Mouse (Mus musculus) left cerebral cortex, postnatal 10 days (tissue): ENCODE measurements around the gene Castor2. TPM values are rescaled to one million over a fixed set of nuclear protein-coding genes. Genes with fewer than 3 reads are reported as not detected.
A peak's percentile ranks its signal among the peaks of the same experiment; 100 is the strongest.

Source experiments
- DNase-seq, 2 experiments: peaks; one replicate each; pipeline ENCODE4 v3.0.0; 2021 to 2022; ENCODE audit warnings: low spot score in 2 of 2, mixed read lengths in 1 of 2; ENCODE audit errors: extremely low spot score in 1 of 2
- intact Hi-C: fragments of 180-260 bp; cut with DNase I; formaldehyde crosslinking; loops from one replicate; pipeline ENCODE4 v1.15.1; 2025
- total RNA-seq, 2 experiments: library from RNA; stranded (reverse); gene quantifications; 2 replicates each; pipeline ENCODE4 v1.2.3; 2021

Castor2 gene
- 10 to 100 TPM; 54.9 to 57.6 TPM for total RNA-seq

DNA sequence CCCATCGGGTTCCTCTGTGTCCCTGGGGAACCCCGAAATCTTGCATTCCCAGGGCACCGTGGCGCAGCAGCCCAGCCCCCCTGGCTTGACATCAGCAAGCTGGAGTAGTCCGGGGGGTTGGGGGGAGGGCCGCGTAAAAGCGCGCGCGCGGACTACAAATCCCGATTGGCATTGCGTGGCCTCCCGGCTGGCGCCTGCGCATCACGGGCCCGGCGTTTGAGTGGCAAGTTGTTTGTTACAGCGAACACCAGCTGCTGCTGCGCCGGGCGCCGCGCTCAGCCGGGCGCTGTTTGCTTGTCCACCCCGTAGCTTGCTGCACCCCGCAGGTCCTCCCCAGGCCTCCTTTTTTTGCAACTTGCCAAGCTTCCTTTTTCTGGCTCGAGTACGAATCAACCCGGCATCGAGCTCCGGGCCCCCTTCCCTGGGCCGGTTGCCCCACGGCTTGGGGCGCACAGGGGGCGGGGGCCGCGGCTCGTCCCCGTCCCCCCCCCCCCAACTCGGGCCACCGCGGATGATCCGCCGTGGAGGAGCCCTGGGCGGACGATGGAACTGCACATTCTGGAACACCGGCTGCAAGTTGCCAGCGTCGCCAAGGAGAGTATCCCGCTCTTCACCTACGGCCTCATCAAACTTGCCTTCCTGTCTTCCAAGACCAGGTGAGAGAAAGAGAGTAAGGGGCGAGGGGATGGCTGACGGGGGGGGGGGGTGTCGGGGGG, at the start of gene Castor2:
Gene Castor2, plus strand, starts transcription at position 216 of the 716 bp plus-strand sequence.
- intact Hi-C loops = no loop called here
- peak; percentile 97 for DNase-seq

DNA sequence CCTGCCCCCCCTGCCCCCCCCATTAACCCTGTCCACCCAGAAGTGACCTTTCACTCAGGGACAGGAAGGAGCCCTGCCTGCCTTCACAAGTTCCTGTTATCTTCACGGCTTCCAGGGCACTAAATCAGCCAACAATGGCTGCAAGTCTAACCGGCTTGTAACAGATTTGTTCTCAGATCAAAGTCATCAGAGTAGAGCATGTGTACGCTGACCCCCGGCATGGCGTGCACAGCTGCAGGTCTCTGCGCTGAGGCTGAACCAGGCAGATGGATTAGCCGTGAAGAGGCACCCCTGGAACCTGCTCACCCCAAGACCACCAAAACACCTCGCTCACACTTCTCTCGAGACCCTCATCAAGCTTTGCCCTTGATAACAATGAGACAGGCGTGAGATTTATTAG, 48.8 kb upstream of the Castor2 start:
- no peak for DNase-seq
- intact Hi-C loops = no loop called here

- DNase-seq = no peak
- intact Hi-C loops = no loop called here
These were observed 46.9 kb upstream of the Castor2 start for GRCm38 (mm10) chr5:134052614-134053013.

DNA sequence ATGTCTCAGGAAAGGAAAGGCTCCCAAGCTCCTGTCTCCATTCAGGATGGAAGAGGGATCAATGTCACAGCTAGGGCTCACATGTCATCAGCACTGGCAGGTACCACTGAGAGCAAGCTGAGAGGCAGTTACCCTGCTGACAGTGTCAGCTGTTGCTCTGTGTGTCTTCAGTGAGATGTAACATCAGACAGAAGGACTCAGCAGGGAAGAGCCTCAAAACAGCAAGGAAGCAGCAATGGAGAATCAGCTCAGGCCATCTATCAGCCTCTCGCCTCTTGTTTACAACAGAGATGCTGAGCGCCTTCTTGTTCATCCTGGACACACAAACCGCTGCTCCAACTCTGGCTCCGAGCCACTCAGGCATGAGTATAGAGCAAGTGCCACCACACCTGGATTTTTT, 45.0 kb upstream of the Castor2 start:
- no peak for DNase-seq
- intact Hi-C loops = no loop called here

- intact Hi-C loops = no loop called here
- no peak for DNase-seq
These were observed 40.6 kb upstream of the Castor2 start for GRCm38 (mm10) chr5:134058793-134059352.

- intact Hi-C loops = loop anchor here (10.0 kb wide), 3 partner anchors 169 to 1949 kb away; no protein-coding TSS in a partner anchor
- peak; percentile 84 to 87 for DNase-seq
These were observed 36.0 kb upstream of the Castor2 start for GRCm38 (mm10) chr5:134063362-134064064.

DNA sequence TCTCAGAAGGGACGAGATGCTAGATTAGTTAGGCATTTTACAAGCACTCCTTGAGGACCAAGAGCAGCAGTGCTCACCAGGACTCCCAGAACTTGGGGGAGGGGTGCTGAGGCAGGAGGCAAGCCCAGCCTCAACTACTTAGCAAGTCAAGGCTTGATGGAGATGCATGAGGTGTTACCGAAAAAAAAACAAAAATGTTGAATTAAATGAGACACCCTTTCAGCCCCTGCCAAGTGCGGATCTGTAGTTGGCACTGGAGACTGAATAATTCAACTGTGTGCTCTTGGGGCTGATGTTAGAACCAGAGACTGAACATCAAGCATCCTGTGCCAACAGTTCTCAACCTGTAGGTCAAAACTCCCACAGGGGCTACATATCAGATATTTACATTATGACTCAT, 33.2 kb upstream of the Castor2 start:
- intact Hi-C loops = loop anchor here (10.0 kb wide), 3 partner anchors 171 to 1951 kb away; no protein-coding TSS in a partner anchor
- no peak for DNase-seq

DNA sequence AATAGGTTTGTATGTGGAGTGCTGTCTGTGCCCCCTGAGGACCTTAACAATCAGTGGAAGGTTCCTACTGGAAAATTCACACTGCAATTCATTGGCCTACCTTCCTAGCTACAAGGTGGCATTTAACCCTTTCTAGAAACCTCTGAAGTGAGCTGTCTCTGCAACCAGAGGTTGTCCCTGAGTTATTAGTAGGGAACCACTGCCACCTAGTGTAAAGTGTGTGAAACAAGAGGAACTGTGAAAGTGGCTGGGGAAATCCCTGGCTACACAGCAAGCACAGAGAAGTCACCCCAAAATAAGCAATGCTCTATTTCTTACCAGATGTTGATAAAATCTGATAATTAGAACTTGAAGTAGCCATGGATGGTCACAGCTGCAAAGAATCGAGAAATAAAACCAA, 31.6 kb upstream of the Castor2 start:
- peak in 1 of 2 experiments; percentile 21 for DNase-seq
- intact Hi-C loops = loop anchor here (10.0 kb wide), 3 partner anchors 173 to 1953 kb away; no protein-coding TSS in a partner anchor

- intact Hi-C loops = no loop called here
- peak in 1 of 2 experiments; percentile 34 for DNase-seq
These were observed 25.9 kb upstream of the Castor2 start for GRCm38 (mm10) chr5:134073512-134074041.

- DNase-seq = no peak
- intact Hi-C loops = no loop called here
These were observed 25.1 kb upstream of the Castor2 start for GRCm38 (mm10) chr5:134074368-134074767.

- intact Hi-C loops = no loop called here
- DNase-seq = no peak
These were observed 23.3 kb upstream of the Castor2 start for GRCm38 (mm10) chr5:134076175-134076574.

DNA sequence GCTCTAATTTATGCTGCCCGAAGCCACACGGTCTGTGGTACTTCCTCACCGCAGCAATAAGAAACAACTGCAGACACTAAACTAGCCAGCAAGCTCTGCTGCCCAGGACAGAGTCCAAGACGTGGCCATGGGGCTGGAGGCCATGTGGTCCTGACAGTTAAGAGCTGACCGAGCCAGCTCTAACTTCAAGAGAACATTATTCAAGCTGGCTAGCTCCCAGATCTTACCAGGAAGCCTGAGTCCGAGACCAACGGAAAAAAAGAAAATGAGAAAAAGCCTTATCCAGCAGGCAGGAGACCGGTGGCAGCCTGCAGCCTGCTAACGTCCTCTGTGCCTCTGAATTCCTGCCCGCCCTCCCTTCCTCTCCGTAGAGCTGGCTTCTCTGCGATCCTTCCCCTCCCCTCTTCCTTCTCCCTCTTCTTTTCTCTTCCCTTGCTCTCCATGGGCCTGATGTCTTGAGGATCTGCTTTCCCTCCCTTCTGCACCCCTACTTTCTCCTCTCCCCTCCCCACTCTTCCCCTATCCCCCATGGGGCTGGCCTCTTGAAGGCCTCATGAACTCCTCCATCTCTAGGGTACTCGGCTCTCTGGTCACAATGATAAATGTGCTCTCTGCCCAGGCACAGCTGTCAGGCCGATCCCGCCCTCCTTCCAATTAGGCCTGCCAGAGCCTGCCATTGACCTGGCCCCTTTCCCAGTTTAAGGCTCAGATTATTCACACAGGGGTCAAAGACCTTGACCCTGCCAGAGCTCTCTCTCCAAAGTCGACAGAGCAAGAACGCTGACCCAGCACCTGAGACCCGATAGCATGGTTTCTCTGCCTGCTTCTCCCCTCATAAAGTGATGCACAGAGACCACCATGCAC, 18.6 kb upstream of the Castor2 start:
- intact Hi-C loops = no loop called here
- no peak for DNase-seq

DNA sequence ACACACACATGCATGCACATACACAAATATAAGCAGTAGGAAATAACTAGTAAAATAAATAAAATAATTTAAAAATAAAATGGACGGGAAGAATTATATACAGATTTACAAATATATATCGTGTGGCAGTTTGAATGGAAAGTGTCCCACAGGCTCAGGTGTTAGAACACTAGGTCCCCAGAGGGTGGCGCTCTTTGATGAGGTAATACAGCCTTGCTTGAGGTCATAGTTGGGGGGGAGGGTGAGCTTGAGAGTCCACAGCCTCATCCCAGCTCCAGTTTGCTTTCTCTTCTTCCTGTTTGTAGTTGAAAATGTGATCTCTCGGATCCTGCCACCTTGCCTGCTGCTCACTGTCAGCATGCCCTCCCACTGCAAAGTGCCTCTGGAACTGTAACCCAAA, 14.3 kb upstream of the Castor2 start:
- no peak for DNase-seq
- intact Hi-C loops = no loop called here

GRCm38 (mm10) chr5:134085887-134086639, 13.4 kb upstream of the Castor2 start:
- intact Hi-C loops = no loop called here

DNA sequence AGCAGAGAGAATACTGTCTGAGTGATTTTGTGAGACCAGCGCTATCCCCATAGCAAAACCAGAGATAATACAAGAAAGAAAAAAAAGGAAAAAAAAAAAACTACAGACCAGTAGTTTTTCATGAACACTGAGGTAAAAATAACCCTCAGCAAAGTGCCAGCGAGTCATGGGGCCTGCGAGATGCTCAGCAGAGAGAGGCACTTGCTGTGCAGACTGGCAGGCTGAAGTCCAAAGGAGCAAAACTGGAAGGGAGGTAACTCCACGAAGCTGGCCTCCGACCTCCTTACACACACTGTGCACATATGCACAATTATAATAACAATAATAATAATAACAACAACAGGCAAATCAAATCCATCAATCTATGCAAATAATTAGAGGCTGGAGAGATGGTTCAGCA, 12.3 kb upstream of the Castor2 start:
- DNase-seq = no peak
- intact Hi-C loops = no loop called here

More at GRCm38 (mm10) chr5:134085887-134086639, 13.4 kb upstream of the Castor2 start:
- DNase-seq = no peak

DNA sequence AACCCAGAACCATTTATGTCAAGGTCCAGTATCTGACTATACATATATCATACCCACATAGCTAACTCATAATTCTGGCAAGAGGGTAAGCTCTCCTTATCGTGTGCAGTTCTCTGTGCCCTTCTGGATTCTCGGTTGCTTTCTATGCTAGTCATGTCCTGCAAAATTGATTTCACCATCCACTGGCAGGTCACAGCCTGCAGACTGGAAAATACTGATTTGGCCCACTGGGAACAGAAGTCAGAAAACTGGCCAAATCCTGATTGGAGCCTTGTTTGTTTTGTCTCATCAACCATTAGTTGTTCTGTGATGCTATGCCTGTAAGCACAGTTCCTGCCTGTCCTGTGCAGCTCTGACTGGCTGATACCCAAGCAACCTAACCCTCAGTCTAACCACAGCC, 3.7 kb upstream of the Castor2 start:
- intact Hi-C loops = no loop called here
- DNase-seq = no peak

DNA sequence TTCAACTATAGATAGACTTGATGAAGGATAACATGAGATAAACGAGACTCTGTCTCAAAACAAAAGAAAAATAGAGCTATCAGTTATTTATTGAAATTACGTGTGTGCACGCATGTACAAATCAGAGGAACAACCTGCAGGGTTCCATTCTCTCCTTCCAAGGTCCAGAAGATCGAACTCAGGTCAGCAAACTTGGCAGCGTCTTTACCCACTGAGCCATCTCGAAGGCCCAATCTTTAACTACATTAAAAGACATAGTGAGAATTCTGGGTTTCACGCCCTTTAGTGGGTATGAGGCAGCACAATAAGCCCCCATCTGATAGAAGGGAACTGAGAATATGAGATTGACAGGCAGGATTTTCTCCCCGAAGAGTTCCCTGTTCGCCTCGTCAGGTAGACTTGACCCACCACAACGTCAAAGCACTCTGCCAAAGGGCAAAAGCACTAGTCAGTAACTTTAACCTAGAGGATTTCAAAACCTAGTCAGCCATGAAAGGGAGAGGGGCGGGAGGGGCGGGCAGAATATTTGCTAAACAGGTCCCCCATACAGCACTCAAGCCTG, 1.1 kb upstream of the Castor2 start:
- intact Hi-C loops = no loop called here
- no peak for DNase-seq

DNA sequence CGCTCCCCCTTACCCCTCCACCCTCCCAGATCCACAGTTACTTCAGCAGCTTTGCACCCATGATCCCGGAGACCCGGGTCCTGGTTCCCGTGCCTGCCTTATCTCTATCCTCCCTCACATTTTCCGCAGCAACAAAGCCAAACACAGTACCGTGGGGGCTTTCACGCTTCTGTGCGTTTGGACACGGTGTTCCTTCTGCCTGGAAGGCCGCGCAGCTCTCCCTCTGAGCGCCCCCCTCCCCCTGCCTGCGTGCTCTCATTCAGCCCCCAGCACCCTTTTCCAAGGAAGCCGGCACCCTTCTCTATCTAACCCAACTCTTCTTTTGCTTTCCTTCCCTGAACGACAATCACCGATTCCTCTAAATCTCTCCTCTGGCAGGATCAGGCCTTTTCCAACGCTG, 535 bp upstream of the Castor2 start:
- DNase-seq = peak; percentile 36 to 62
- intact Hi-C loops = no loop called here
